Mouse (Mus musculus) cortical plate, adult 2 months (tissue): ENCODE data around the gene Mertk.

ENCODE experiments used
- CTCF ChIP-seq: fragments of 200-500 bp; IDR thresholded peaks from 2 replicates; pipeline ENCODE4 v1.5.1; 2011; ENCODE audit warnings: mild to moderate bottlenecking, control low read depth, low read length; ENCODE audit not compliant: insufficient read depth; ENCODE audit errors: extremely low read depth
- POLR2A ChIP-seq: fragments of 200-500 bp; IDR thresholded peaks from 2 replicates; pipeline ENCODE4 v1.6.1; 2011; ENCODE audit warnings: mild to moderate bottlenecking, low read length, control low read depth; ENCODE audit not compliant: insufficient read depth; ENCODE audit errors: extremely low read depth

GRCm38 (mm10) chr2:128680661-128681060 is 18.1 kb upstream of the Mertk start:
- TF ChIP-seq CTCF (no peak), POLR2A (no peak)
